Mouse (Mus musculus): Measurements from ENCODE around the gene Gga1. TPM values are rescaled to one million over a fixed set of nuclear protein-coding genes. Genes with fewer than 3 reads are reported as not detected.
A peak's percentile ranks its signal among the peaks of the same experiment; 100 is the strongest.

Gga1 gene
- polyA plus RNA-seq, 1 experiment: 105 TPM

DNA sequence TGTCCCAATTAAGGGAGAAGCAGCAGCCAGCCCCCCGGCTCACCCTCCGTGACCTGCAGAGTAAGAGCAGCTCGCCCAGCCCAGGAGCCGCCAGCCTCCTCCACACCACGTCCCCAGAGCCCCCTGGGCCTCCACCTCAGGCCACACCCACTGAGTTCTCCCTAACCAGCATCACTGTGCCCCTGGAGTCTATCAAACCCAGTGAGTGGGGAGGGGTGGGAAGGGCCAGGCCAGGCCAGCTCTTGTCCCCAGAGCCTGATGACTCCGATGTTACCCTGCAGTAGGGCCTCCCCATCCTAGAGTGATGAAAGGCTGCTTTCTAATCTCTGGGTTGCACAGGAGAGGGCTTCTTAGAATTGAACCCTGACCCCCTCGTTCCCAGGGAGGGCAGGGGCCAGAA is 15.4 kb downstream of the Gga1 start:
- Histone ChIP-seq H3K4me1 (ENCODE audit: control insufficient read depth, insufficient read depth, insufficient read length, low read length) (peaks cover 27% of the 10 kb centered on the region), H3K27me3 (ENCODE audit: control insufficient read depth, insufficient read depth, low read length) (no peaks in the 10 kb centered on the region), H3K36me3 (ENCODE audit: control insufficient read depth, insufficient read depth, low read length) (peaks cover 62% of the 10 kb centered on the region), H3K4me3 (ENCODE audit: low read depth, low read length) (no peak overlapping the region), H3K27ac (ENCODE audit: insufficient read depth, low read depth, low read length) (no peak overlapping the region)
- 72% methylated on average over 7 of the region's 7 CpGs for WGBS
- no peak for TF ChIP-seq CTCF (IDR thresholded peaks at IDR 0.05; ENCODE audit: extremely low read depth, insufficient read length, insufficient replicate concordance, low read depth, low read length)
- TF ChIP-seq POLR2A (IDR thresholded peaks at IDR 0.05; ENCODE audit: low read depth, low read length): no peak

DNA sequence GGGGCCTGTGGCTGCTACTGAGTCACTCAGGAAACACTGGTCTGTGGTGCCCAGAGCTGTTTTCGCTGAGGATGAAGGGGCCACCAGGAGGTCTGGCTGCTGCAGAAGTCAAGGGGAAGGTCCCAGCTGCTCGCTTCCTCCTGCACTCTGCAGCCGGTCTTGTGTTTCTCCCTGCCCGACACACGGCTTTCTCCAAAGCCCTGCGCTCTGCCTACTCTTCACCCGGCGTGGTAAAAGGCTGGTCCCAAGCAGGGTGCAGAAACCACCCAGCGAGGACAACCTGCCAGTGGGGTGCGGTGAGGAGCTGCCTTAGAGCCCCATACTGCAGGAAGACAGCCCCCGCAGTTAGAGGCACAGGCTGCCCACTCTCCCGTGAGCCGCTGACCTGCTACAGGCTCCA is 17.7 kb downstream of the Gga1 start:
- peaks cover 44% of the 10 kb centered on the region for H3K36me3 ChIP-seq (ENCODE audit: control insufficient read depth, insufficient read depth, low read length)
- H3K27ac ChIP-seq (ENCODE audit: insufficient read depth, low read depth, low read length): peak overlapping the region; percentile 49; the same call in 1 of the 2 replicates
- H3K4me3 ChIP-seq (ENCODE audit: low read depth, low read length): 0 out of 2 replicates have a peak overlapping the region, but pooled peaks have one; percentile 18
- peaks cover 34% of the 10 kb centered on the region for H3K4me1 ChIP-seq (ENCODE audit: control insufficient read depth, insufficient read depth, insufficient read length, low read length)
- TF ChIP-seq CTCF (IDR thresholded peaks at IDR 0.05; ENCODE audit: extremely low read depth, insufficient read length, insufficient replicate concordance, low read depth, low read length) (no peak), POLR2A (IDR thresholded peaks at IDR 0.05; ENCODE audit: low read depth, low read length) (no peak)
- WGBS: 75% methylated on average over 13 of the region's 13 CpGs
- H3K27me3 ChIP-seq (ENCODE audit: control insufficient read depth, insufficient read depth, low read length): no peaks in the 10 kb centered on the region

DNA sequence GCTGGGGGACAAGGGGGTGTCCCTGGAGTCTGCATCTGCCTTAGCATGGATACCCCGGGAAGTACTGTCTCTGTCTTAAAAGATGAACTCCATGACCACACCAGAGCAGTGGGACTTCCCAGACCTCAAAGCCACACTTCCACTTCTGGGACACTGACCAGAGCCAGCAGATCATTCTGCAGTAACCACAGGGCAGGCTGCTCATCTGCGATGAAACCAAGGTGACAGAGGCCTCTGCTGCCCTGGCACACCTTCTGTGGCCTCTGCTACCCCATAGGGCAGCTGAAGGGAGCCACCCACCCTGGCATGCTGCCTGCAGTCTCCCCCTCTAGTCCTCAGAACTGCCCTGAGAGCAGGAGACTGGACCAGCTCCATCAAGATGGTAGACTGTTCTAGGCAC is 18.8 kb downstream of the Gga1 start:
- Histone ChIP-seq H3K4me1 (ENCODE audit: control insufficient read depth, insufficient read depth, insufficient read length, low read length) (peaks cover 36% of the 10 kb centered on the region), H3K4me3 (ENCODE audit: low read depth, low read length) (no peak overlapping the region), H3K36me3 (ENCODE audit: control insufficient read depth, insufficient read depth, low read length) (peaks cover 39% of the 10 kb centered on the region), H3K27ac (ENCODE audit: insufficient read depth, low read depth, low read length) (peak overlapping the region; percentile 58; the same call in 1 of the 2 replicates), H3K27me3 (ENCODE audit: control insufficient read depth, insufficient read depth, low read length) (no peaks in the 10 kb centered on the region)
- 67% methylated on average over 2 of the region's 2 CpGs for WGBS
- no peak for TF ChIP-seq POLR2A (IDR thresholded peaks at IDR 0.05; ENCODE audit: low read depth, low read length)
- no peak for TF ChIP-seq CTCF (IDR thresholded peaks at IDR 0.05; ENCODE audit: extremely low read depth, insufficient read length, insufficient replicate concordance, low read depth, low read length)

DNA sequence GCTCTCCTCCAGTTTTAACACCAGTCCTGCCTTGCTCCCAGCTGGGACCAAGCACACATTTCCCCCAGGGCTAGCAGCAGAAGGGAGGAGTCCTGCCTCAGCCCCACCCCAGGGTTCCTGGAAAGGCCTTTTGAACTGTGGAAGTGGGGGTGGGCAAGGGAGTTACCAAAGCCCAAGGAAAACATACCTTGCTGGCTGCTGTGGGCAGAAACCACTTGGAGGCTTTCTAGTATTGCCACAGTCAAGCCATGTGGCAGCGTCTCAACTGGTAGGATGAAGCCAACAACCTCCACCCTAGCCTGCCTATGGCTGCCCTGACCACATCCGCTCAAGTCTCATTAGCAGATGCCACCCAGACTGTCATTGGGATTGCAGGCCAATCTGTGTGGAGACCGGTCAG is 19.2 kb downstream of the Gga1 start:
- peak overlapping the region; percentile 58 for H3K27ac ChIP-seq (ENCODE audit: insufficient read depth, low read depth, low read length)
- peaks cover 35% of the 10 kb centered on the region for H3K36me3 ChIP-seq (ENCODE audit: control insufficient read depth, insufficient read depth, low read length)
- no peak overlapping the region for H3K4me3 ChIP-seq (ENCODE audit: low read depth, low read length)
- TF ChIP-seq CTCF (IDR thresholded peaks at IDR 0.05; ENCODE audit: extremely low read depth, insufficient read length, insufficient replicate concordance, low read depth, low read length) (no peak), POLR2A (IDR thresholded peaks at IDR 0.05; ENCODE audit: low read depth, low read length) (no peak)
- H3K27me3 ChIP-seq (ENCODE audit: control insufficient read depth, insufficient read depth, low read length): no peaks in the 10 kb centered on the region
- 82% methylated on average over 3 of the region's 3 CpGs for WGBS
- peaks cover 40% of the 10 kb centered on the region for H3K4me1 ChIP-seq (ENCODE audit: control insufficient read depth, insufficient read depth, insufficient read length, low read length)

DNA sequence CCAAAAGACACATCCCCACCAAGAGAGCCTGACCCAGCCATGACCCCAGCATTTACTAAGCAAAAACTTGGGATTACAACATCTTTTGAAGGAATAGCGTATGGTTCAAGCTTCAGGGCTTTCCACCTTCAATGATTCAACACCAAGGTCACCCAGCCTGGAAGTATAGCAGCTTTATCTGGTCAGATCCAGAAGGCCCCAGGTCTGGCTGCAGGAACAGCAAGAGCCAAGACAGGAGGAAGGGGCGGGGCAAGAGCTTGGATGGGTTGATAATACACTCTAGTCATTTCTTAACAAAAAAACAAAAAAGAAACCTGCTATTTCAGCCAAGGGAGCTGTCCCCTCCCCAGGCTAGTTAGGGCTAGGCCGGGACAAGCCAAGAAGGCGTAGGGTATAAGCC is 20.5 kb downstream of the Gga1 start:
- 86% methylated on average over 4 of the region's 4 CpGs for WGBS
- H3K27me3 ChIP-seq (ENCODE audit: control insufficient read depth, insufficient read depth, low read length): no peaks in the 10 kb centered on the region
- peak overlapping the region; percentile 62 for H3K27ac ChIP-seq (ENCODE audit: insufficient read depth, low read depth, low read length)
- H3K4me1 ChIP-seq (ENCODE audit: control insufficient read depth, insufficient read depth, insufficient read length, low read length): peaks cover 42% of the 10 kb centered on the region
- no peak overlapping the region for H3K4me3 ChIP-seq (ENCODE audit: low read depth, low read length)
- peaks cover 21% of the 10 kb centered on the region for H3K36me3 ChIP-seq (ENCODE audit: control insufficient read depth, insufficient read depth, low read length)
- TF ChIP-seq CTCF (IDR thresholded peaks at IDR 0.05; ENCODE audit: extremely low read depth, insufficient read length, insufficient replicate concordance, low read depth, low read length) (no peak), POLR2A (IDR thresholded peaks at IDR 0.05; ENCODE audit: low read depth, low read length) (no peak)

DNA sequence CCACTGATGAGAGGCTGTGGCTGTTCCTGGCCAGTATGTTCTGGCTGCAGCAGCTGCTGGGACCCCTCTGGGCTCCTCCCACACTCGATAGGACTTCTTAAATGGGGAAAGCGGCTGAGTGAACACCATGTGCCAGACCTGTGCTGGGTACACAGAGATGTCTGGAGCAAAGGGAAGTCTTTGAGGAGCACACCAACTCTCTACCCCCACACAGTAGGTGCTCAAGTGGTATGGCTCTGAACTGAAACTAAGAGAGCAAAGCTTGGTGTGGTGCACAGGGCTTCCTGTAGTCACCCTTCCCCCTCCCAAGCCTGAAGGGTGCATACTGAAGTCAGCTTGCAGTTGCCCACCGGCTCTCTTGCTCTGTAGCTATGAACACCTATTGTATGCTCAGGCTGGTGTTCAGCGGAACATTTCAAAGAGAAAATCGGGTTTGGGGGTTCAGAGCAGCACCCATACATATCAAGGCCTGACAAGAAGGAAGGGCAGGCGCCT is 21.6 kb downstream of the Gga1 start:
- TF ChIP-seq POLR2A (IDR thresholded peaks at IDR 0.05; ENCODE audit: low read depth, low read length): no peak
- no peak for TF ChIP-seq CTCF (IDR thresholded peaks at IDR 0.05; ENCODE audit: extremely low read depth, insufficient read length, insufficient replicate concordance, low read depth, low read length)
- no peaks in the 10 kb centered on the region for H3K27me3 ChIP-seq (ENCODE audit: control insufficient read depth, insufficient read depth, low read length)
- WGBS: 71% methylated on average over 6 of the region's 6 CpGs
- H3K4me3 ChIP-seq (ENCODE audit: low read depth, low read length): peak overlapping the region; percentile 3; the same call in 1 of the 2 replicates
- H3K4me1 ChIP-seq (ENCODE audit: control insufficient read depth, insufficient read depth, insufficient read length, low read length): peaks cover 45% of the 10 kb centered on the region
- peaks cover 11% of the 10 kb centered on the region for H3K36me3 ChIP-seq (ENCODE audit: control insufficient read depth, insufficient read depth, low read length)
- peak overlapping the region; percentile 76; the same call in 1 of the 2 replicates for H3K27ac ChIP-seq (ENCODE audit: insufficient read depth, low read depth, low read length)

DNA sequence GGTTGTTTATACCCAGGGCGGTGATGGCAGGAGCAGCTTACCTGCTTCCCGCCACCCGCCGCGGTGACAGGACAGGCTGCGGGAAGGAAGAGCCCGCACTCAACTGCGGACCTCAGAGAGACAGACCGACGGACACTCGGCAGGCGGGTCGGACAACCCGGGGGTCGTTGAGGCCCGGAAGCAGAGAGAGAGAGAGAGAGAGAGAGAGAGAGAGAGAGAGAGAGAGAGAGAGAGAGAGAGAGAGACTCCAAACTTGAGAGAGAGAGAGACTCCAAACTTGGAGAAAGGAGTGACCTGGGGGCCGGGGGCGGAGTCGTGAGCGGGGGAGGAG is 22.4 kb downstream of the Gga1 start, which contains the start of gene Gm49510:
TSS of gene Gm49510 (plus strand) at position 259 of the 331 bp plus-strand sequence.
- 1% methylated on average over 20 of the region's 20 CpGs for WGBS
- TF ChIP-seq POLR2A (IDR thresholded peaks at IDR 0.05; ENCODE audit: low read depth, low read length) (no peak), CTCF (IDR thresholded peaks at IDR 0.05; ENCODE audit: extremely low read depth, insufficient read length, insufficient replicate concordance, low read depth, low read length) (no peak)
- Histone ChIP-seq H3K27me3 (ENCODE audit: control insufficient read depth, insufficient read depth, low read length) (no peaks in the 10 kb centered on the region), H3K27ac (ENCODE audit: insufficient read depth, low read depth, low read length) (peak within 1 kb of the TSS; percentile 76), H3K4me3 (ENCODE audit: low read depth, low read length) (peak within 1 kb of the TSS; percentile 79), H3K4me1 (ENCODE audit: control insufficient read depth, insufficient read depth, insufficient read length, low read length) (peaks cover 45% of the 10 kb centered on the region), H3K36me3 (ENCODE audit: control insufficient read depth, insufficient read depth, low read length) (peaks cover 3% of the 10 kb centered on the region)
